1 mouse cellular context compared by ENCODE assay signal in genomic region chr2:173037347-173037746, GRCm38 (mm10).
TF ChIP-seq lines count a peak whose summit lies in the region.

No protein-coding gene starts in this region.

TF ChIP-seq in MEL, 35 proteins besides CTCF, POLR2A, EP300 and RAD21 (continued from another document):
- TF ChIP-seq ZC3H11A (IDR thresholded peaks at IDR 0.05; ENCODE audit: low read depth, low read length) = no peak
- no peak for TF ChIP-seq JUND (IDR thresholded peaks at IDR 0.05; ENCODE audit: low read depth, low read length)
- TF ChIP-seq MEF2A (IDR thresholded peaks at IDR 0.05; ENCODE audit: extremely low read depth, insufficient replicate concordance, low read depth, low read length, poor library complexity, severe bottlenecking) = no peak
- TF ChIP-seq GABPA (IDR thresholded peaks at IDR 0.05; ENCODE audit: low read depth, low read length) = no peak
- TF ChIP-seq NRF1 (IDR thresholded peaks at IDR 0.05; ENCODE audit: insufficient read depth, low read depth, low read length, poor library complexity, severe bottlenecking) = no peak
- no peak for TF ChIP-seq ZMIZ1 (IDR thresholded peaks at IDR 0.05; ENCODE audit: low read depth, low read length)
- TF ChIP-seq CHD2 (IDR thresholded peaks at IDR 0.05; ENCODE audit: low read length) = no peak
- no peak for TF ChIP-seq E2F4 (IDR thresholded peaks at IDR 0.05; ENCODE audit: borderline replicate concordance, low read depth, low read length)
- TF ChIP-seq ETS1 (IDR thresholded peaks at IDR 0.05; ENCODE audit: low read depth, low read length) = no peak
- no peak for TF ChIP-seq MAZ (IDR thresholded peaks at IDR 0.05; ENCODE audit: low read depth, low read length)
- no peak for TF ChIP-seq SIN3A (IDR thresholded peaks at IDR 0.05; ENCODE audit: low read length)
- TF ChIP-seq MYB (IDR thresholded peaks at IDR 0.05; ENCODE audit: low read depth, low read length) = no peak
